Mouse (Mus musculus) kidney, adult 18-20 months (tissue): ENCODE measurements around the gene Vcl.

Experiments
- DNase-seq: peaks from one replicate; pipeline ENCODE4 v3.0.0; 2021

Gene Vcl

GRCm38 (mm10) chr14:21069594-21069993 is 140.4 kb downstream of the Vcl start:
- DNase-seq: no peak

- no peak for DNase-seq
These were observed 144.8 kb downstream of the Vcl start for GRCm38 (mm10) chr14:21073981-21074380.

- no peak for DNase-seq
These were observed 145.5 kb downstream of the Vcl start for GRCm38 (mm10) chr14:21074398-21075320.

GRCm38 (mm10) chr14:21075751-21076500 is 146.7 kb downstream of the Vcl start:
- DNase-seq: peak; percentile 96

- DNase-seq: no peak
These were observed 147.4 kb downstream of the Vcl start for GRCm38 (mm10) chr14:21076501-21077194.

- no peak for DNase-seq
These were observed 148.7 kb downstream of the Vcl start for GRCm38 (mm10) chr14:21077939-21078338.

GRCm38 (mm10) chr14:21078511-21078910 is 149.3 kb downstream of the Vcl start:
- DNase-seq: no peak

GRCm38 (mm10) chr14:21082823-21083222 is 153.6 kb downstream of the Vcl start:
- no peak for DNase-seq
